ENCODE assay signal across 11 mouse cellular contexts in genomic region chr4:137770901-137771612, GRCm38 (mm10). TPM values are rescaled to one million over a fixed set of nuclear protein-coding genes. Genes with fewer than 3 reads are reported as not detected.
A peak's percentile ranks its signal among the peaks of the same experiment; 100 is the strongest.
DNase-seq lines count a peak whose midpoint lies in the region; ATAC-seq lines count a peak whose summit lies in the region.
"Had no signal": no experiment of that assay in that cellular context is flagged by ENCODE, and none has a peak within 500 bp of the region (broad histone marks: within the 10 kb centered on the region; RNA-seq: fewer than 3 reads in every experiment).

No protein-coding gene starts in this region.

- ATAC-seq in limb, embryonic 15.5 days (ENCODE audit: insufficient number of reproducible peaks, low FRiP score, low TSS enrichment, low read depth) = peak; percentile 48; the same call in 1 of the 2 replicates
- ATAC-seq: Patski had no signal

- no peaks in the 10 kb centered on the region for H3K9me3 ChIP-seq in limb, embryonic 15.5 days
- H3K9me3 ChIP-seq: liver, embryonic 15.5 days; neural tube, embryonic 13.5 days had no signal

- H3K4me3 ChIP-seq in limb, embryonic 15.5 days = no peak overlapping the region
- H3K4me3 ChIP-seq: liver, embryonic 15.5 days; neural tube, embryonic 13.5 days had no signal

- no peaks in the 10 kb centered on the region for H3K36me3 ChIP-seq in limb, embryonic 15.5 days
- H3K36me3 ChIP-seq: liver, embryonic 15.5 days; neural tube, embryonic 13.5 days had no signal

- H3K27me3 ChIP-seq in limb, embryonic 15.5 days = no peaks in the 10 kb centered on the region
- H3K27me3 ChIP-seq: neural tube, embryonic 13.5 days; Patski had no signal

- no peak overlapping the region for H3K9ac ChIP-seq in limb, embryonic 15.5 days
- H3K9ac ChIP-seq: liver, embryonic 15.5 days; neural tube, embryonic 13.5 days had no signal

- peak; percentile 41 to 42 for DNase-seq in right cerebral cortex, postnatal 10 days (ENCODE audit: low spot score in 2 of 2)
- DNase-seq in right cerebral cortex, postnatal 25 days = no peak
- peak; percentile 52 for DNase-seq in gastrocnemius, postnatal 10 days
- peak; percentile 28 for DNase-seq in yolk sac, embryonic 10.5 days (ENCODE audit: low spot score)
- no peak for DNase-seq in cerebellum, postnatal 14 days
- no peak for DNase-seq in kidney, adult 8-10 months
- DNase-seq: cerebellum, adult 9-11 months had no signal

- WGBS in limb, embryonic 15.5 days = 48% methylated on average over 14 of the region's 14 CpGs

- H3K4me1 ChIP-seq in limb, embryonic 15.5 days = peaks cover 36% of the 10 kb centered on the region

- H3K4me2 ChIP-seq in limb, embryonic 15.5 days = no peak overlapping the region
- H3K4me2 ChIP-seq: liver, embryonic 15.5 days; neural tube, embryonic 13.5 days had no signal

- H3K27ac ChIP-seq in limb, embryonic 15.5 days = no peak overlapping the region
- H3K27ac ChIP-seq: liver, embryonic 15.5 days; neural tube, embryonic 13.5 days had no signal

RNA-seq across cellular contexts. Expression of gene Alpl, which starts 25.1 kb away (rescaled TPM):
- total RNA-seq in gastrocnemius, postnatal 10 days (2021) = 10 to 100 TPM in 1 of 2 experiments, 1 to 10 TPM in 1; 2.7 to 20.8 TPM
- polyA plus RNA-seq in limb, embryonic 15.5 days (2015; fragmentation: Nextera tagmentation; extraction: Ambion mirVana) = 43.5 and 68.6 TPM in 2 replicates

Comparison
In these comparisons a context has a peak if more than half of its experiments do, and no peak if none do; other contexts are left out.
1. DNase-seq: peak in right cerebral cortex, postnatal 10 days (2 of 2), gastrocnemius, postnatal 10 days (single experiment) and yolk sac, embryonic 10.5 days (single experiment); none in right cerebral cortex, postnatal 25 days (single experiment), cerebellum, postnatal 14 days (0 of 2) and kidney, adult 8-10 months (0 of 2).